Mouse (Mus musculus): ENCODE measurements at regions not wholly inside any gene's neighbourhood (a gene's known extent, or its start where the extent isn't known, plus 50 kb on each side); places are given as distances from the start of the nearest gene placed in this dataset.

DNA sequence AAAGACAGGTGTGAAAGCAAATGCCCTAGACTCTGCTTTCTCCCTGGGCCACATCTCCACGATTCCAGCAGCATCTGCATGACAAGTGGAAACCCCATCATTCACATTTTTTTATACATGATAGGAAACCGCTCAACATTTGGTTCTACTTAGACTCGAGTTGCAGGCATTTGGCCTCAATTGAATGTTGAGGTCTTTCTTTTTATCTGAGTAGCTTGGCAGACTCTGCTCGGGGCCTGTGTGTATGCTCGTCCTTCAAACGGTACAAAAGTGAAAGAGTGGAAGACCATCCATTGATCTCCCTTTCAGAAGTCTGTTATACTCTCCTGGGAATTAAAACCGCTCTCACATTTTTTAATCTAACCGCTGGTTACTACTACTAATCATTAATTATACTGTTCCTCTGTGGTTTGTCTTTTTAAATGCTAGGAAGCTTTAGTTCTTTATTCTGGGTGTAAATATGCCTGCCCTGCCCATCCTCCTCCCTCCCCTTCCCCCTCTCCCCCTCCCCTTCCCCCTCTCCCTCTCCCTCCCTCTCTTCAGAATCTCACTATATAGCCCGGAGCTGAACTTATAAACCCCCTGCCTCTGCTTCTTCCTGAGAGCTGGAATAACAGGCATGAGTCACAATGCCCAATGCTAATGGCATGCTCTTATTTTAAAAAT, 75.5 kb downstream of the Dyrk2 start:
- TF ChIP-seq CTCF (IDR thresholded peaks at IDR 0.05; ENCODE audit: borderline replicate concordance, insufficient read depth, low read length): no peak
- no peak for TF ChIP-seq POLR2A (IDR thresholded peaks at IDR 0.05; ENCODE audit: low read depth, low read length)
- Histone ChIP-seq H3K4me3 (ENCODE audit: insufficient read depth, low read length) (no peak overlapping the region), H3K4me1 (ENCODE audit: control insufficient read depth, insufficient read depth, low read length) (peaks cover 8% of the 10 kb centered on the region), H3K27ac (ENCODE audit: insufficient read depth, low read length) (peak overlapping the region; percentile 53; the same call in 1 of the 2 replicates)

DNA sequence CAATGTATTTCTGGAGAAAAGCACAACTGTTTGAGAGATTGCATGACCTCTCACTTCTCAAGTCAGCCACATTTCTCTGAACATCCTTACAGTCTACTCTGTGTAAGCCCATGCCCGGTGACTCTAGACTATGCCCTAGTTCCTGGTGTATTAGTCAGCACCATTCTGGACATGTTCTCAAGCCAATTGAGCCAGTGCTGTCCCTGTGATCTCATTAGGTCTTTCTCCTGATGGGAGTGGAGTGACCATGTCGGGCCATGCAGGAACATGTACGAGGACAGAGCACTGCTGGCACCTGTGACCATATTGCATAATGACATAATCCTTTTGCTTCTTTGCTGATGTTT, 75.0 kb downstream of the Dyrk2 start:
- H3K4me3 ChIP-seq (ENCODE audit: insufficient read depth, low read length): no peak overlapping the region
- H3K4me1 ChIP-seq (ENCODE audit: control insufficient read depth, insufficient read depth, low read length): peaks cover 8% of the 10 kb centered on the region
- 0 out of 2 replicates have a peak overlapping the region, but pooled peaks have one; percentile 53 for H3K27ac ChIP-seq (ENCODE audit: insufficient read depth, low read length)
- TF ChIP-seq CTCF (IDR thresholded peaks at IDR 0.05; ENCODE audit: borderline replicate concordance, insufficient read depth, low read length) (no peak), POLR2A (IDR thresholded peaks at IDR 0.05; ENCODE audit: low read depth, low read length) (no peak)

DNA sequence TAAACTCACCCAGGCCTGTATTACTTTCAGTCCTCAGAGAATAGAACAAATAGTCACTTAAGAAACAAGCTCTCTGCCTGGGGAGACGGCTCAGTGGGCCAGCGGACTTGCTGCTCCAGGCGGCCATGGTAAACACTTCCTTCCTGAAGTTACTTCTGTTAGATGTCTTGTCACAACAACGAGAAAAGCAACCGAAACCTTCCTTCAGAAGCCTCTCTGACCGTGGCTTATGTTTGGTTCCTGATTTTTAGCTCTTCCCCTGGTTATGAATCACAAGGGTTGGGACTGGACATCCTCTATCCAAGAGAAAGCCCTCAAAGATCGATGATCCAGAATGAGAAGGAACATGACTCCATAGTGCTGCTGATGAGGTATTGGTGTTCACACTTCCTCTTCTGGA, 73.5 kb downstream of the Dyrk2 start:
- Histone ChIP-seq H3K27ac (ENCODE audit: insufficient read depth, low read length) (no peak overlapping the region), H3K4me3 (ENCODE audit: insufficient read depth, low read length) (no peak overlapping the region), H3K4me1 (ENCODE audit: control insufficient read depth, insufficient read depth, low read length) (peaks cover 8% of the 10 kb centered on the region)
- TF ChIP-seq CTCF (IDR thresholded peaks at IDR 0.05; ENCODE audit: borderline replicate concordance, insufficient read depth, low read length) (no peak), POLR2A (IDR thresholded peaks at IDR 0.05; ENCODE audit: low read depth, low read length) (no peak)

DNA sequence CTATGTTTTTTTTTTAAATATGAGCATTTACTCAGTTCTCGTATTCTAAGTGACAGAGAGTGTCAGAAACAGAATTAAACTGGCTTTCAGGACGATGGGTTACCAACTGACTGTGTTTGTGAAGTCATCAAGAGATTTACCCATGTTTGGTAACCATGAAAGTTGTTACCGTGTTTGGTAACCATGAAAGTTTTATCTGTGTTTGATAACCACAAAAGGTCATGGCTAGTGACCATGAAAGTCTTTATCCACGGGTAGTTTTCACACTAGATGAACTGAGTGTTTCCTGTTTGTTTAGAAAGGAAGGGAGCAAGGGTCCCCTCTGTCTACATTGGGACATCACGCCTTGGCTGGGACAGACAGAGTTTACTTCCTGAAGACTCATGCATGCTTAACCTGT, 72.8 kb downstream of the Dyrk2 start:
- TF ChIP-seq CTCF (IDR thresholded peaks at IDR 0.05; ENCODE audit: borderline replicate concordance, insufficient read depth, low read length) (no peak), POLR2A (IDR thresholded peaks at IDR 0.05; ENCODE audit: low read depth, low read length) (no peak)
- H3K4me1 ChIP-seq (ENCODE audit: control insufficient read depth, insufficient read depth, low read length): peaks cover 8% of the 10 kb centered on the region

DNA sequence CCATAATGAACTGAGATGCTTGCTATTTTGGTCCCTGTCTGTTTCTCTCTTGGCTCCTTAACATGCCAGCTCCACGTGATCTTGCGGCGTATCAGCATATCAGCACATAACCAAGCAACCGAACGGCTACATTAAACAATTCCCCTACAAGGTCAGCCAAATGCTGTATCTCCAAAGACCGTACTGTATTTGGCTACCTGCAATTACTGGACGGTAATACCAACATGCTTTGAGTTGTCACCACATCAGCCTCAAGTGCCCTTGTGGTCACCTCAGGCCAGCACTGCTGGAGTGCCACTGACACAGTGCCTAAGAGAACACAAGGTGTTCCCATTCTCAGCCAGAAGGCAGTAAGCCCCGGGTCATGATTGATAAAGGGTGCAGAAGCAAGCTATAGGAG, 70.2 kb downstream of the Dyrk2 start:
- H3K27ac ChIP-seq (ENCODE audit: insufficient read depth, low read length): no peak overlapping the region
- no peak overlapping the region for H3K4me3 ChIP-seq (ENCODE audit: insufficient read depth, low read length)
- TF ChIP-seq POLR2A (IDR thresholded peaks at IDR 0.05; ENCODE audit: low read depth, low read length) (no peak), CTCF (IDR thresholded peaks at IDR 0.05; ENCODE audit: borderline replicate concordance, insufficient read depth, low read length) (no peak)
- peaks cover 4% of the 10 kb centered on the region; the same call in 1 of the 2 replicates for H3K4me1 ChIP-seq (ENCODE audit: control insufficient read depth, insufficient read depth, low read length)

More for the DNA sequence above, 72.8 kb downstream of the Dyrk2 start:
- Histone ChIP-seq H3K27ac (ENCODE audit: insufficient read depth, low read length) (no peak overlapping the region), H3K4me3 (ENCODE audit: insufficient read depth, low read length) (no peak overlapping the region)

DNA sequence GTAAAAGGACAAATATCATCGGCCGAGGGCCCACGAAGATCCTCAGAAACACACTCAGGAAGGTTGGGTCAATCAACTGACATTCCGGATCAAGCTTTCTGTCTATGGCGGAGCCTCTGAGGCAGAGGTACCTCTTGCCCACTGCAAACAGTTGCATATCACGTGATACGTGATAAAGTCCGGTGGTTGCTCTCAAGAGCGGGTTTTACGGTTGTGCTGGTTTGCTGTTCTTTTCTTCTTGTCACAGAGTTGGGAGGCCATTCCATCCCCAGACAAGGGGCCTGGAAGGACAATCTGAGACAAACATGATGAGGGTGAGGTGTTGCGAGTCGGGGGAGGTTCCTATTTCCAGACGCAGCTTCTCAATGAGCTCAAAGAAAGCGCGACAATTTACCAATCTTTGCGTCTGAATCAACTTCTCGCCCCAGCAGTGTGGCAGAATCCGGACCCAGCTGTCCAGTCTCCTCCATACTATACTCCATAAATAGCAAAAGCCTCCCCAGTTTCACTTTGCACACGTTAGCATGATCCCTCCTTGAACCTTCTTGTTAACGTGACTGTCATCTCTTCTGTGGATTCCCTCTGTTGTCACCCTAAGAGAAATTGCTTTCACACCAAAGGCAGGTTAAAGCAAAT, 66.0 kb downstream of the Dyrk2 start:
- TF ChIP-seq CTCF (IDR thresholded peaks at IDR 0.05; ENCODE audit: borderline replicate concordance, insufficient read depth, low read length) (no peak), POLR2A (IDR thresholded peaks at IDR 0.05; ENCODE audit: low read depth, low read length) (no peak)
- H3K4me1 ChIP-seq (ENCODE audit: control insufficient read depth, insufficient read depth, low read length): no peaks in the 10 kb centered on the region
- no peak overlapping the region for H3K27ac ChIP-seq (ENCODE audit: insufficient read depth, low read length)
- no peak overlapping the region for H3K4me3 ChIP-seq (ENCODE audit: insufficient read depth, low read length)

DNA sequence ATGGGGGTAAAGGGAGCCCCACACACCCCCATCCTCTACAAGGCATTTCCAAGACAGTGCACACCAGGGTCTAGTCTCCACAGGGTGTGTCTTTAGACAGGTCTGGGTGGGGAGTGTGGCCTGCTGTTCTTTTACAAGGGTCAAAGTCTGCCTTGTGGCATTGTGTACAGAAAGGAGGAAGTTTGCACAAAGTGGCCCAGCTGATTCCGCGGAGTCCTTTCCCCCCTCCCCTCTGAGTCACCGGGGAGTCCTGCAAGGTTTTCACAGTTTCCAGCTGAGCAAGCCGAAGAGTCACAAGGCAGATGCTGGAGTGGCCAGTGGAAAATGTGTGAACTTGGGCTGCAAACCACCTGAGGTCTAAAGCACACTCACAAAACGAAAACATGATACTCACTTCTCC, 65.4 kb downstream of the Dyrk2 start:
- no peak overlapping the region for H3K27ac ChIP-seq (ENCODE audit: insufficient read depth, low read length)
- TF ChIP-seq CTCF (IDR thresholded peaks at IDR 0.05; ENCODE audit: borderline replicate concordance, insufficient read depth, low read length) (no peak), POLR2A (IDR thresholded peaks at IDR 0.05; ENCODE audit: low read depth, low read length) (no peak)
- H3K4me3 ChIP-seq (ENCODE audit: insufficient read depth, low read length): no peak overlapping the region
- no peaks in the 10 kb centered on the region for H3K4me1 ChIP-seq (ENCODE audit: control insufficient read depth, insufficient read depth, low read length)
